Mouse (Mus musculus) yolk sac, embryonic 10.5 days (tissue): ENCODE data around the gene Slc1a2.

Experiments used
- DNase-seq: peaks from one replicate; pipeline ENCODE4 v3.0.0-alpha.2; 2017; ENCODE audit warnings: low spot score

Slc1a2 gene

DNA sequence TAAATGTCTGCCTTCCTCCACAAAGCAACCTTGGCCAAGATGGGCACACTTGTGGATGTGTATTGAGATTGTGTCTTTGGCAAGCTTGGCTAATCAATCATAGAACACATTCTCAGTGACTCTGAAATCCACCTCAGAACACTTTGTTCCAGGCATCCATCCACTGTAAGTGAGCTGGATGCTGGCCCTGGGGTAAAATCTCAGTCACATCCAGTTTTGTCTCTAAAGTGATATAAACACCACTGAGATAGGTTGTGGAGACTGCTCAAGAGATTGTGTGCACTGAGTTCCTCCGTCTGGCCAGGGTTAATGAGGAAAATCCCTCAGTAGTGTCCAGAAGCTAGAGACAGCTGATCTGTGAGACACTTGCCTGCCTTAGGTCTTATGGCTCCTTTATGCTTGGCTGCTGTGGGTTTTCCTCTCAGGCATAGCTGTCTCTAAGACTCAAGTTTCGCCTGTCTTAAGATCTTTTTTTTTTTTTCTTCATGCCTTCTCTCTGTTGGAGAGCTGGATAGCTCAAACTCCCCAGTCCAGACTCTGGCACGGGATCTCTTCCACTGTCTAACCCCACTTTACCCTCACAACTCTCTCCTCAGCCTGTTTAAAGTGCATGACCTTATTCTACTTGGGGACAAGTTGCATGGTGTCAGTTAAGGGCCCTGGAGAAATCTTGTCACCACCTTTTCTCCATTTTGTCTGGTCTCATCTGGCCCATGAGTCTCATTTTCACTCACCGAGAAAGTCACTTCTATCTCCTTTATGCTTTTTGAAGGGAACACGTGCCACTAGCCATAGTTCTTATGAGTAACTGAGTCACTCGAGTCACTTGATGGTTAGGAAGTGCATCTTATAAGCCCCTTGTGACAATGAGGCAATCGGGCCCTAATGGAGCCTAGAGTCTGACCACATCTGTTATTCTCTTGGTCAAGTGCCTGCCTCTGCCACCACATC lies 54.5 kb downstream of the Slc1a2 start:
- no peak for DNase-seq

DNA sequence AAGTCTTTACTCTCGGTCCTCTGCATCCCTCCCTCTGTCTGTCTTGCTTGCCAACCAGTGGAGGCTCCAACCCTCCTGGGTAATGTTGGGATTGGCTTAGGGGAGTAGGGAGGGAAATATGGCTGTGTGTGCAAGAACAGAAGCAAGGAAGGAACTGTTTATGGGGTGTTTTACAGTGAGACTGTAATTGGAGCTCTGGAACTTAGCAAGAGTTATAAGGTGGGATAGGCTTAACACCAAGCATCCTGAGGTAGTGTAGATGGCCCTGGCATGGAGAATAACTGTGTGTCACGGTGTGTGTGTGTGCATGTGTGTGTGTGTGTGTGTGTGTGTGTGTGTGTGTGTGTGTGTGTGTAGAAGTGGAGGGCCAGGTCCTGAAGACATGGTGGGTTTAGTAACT lies 55.9 kb downstream of the Slc1a2 start:
- DNase-seq, result no peak

DNA sequence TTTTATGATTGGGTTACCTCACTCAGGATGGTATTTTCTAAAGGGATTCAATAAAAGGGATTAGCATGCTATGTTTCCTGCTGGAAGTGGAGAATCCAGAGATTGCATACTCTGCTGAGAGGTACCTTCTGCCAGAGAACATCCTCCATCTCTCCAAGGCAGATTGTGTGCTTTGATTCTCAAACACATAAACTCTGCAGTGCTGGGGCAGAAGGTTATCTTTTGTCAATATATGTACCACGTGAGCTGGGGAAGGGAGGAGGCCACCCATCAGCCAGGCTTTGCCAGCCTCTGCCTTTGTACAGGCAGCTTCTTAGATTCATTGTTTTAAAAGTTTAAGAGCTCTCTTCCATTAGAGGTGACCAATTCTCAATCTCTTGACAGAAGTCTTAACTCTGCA lies 57.3 kb downstream of the Slc1a2 start:
- DNase-seq, result no peak

- DNase-seq, result no peak
Observed at GRCm38 (mm10) chr2:102721859-102722258, 63.4 kb downstream of the Slc1a2 start.

- DNase-seq, result no peak
Observed at GRCm38 (mm10) chr2:102725054-102725453, 66.6 kb downstream of the Slc1a2 start.

- DNase-seq, result no peak
Observed at GRCm38 (mm10) chr2:102730386-102730785, 71.9 kb downstream of the Slc1a2 start.

DNA sequence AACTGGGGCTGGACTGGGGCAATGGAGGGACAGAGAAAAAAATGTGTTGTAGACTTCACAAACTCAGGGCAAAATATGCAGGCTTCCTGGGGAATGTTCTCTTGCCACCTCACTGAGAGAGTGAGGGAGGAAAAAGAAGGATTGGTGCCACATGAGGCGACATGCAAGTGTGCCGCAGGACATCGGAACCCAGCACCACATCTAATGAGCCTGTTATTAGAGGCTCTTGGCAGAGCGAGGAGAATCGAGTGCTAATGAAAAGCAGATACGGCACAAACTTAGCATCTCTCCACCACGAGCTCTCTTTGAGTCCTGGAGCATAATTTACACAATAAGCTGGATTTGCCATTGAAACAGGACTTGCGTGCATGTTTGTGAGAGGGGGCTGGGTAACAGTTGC lies 72.3 kb downstream of the Slc1a2 start:
- no peak for DNase-seq

GRCm38 (mm10) chr2:102733128-102733527 lies 74.7 kb downstream of the Slc1a2 start:
- DNase-seq, result no peak

DNA sequence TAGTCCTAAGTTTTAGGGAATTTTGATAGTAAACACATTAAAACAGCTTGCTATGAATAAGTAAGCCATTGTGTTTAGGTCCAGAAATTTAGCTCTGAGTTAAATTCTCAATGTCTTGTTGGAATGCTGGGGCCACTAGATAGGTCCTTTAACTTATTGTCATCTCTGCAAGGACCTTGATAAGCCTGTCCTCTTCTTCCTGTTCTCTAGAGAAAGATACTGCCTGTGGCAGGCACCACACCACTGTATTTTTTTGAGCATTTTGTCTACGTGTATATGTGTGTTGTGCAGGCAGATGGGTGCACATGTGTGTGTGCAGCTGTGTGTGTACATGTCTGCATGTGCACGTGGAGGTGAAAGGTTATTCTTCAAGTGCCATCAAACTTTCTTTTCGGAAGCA lies 75.6 kb downstream of the Slc1a2 start:
- no peak for DNase-seq

- DNase-seq, result no peak
Observed at GRCm38 (mm10) chr2:102735031-102735430, 76.6 kb downstream of the Slc1a2 start.

DNA sequence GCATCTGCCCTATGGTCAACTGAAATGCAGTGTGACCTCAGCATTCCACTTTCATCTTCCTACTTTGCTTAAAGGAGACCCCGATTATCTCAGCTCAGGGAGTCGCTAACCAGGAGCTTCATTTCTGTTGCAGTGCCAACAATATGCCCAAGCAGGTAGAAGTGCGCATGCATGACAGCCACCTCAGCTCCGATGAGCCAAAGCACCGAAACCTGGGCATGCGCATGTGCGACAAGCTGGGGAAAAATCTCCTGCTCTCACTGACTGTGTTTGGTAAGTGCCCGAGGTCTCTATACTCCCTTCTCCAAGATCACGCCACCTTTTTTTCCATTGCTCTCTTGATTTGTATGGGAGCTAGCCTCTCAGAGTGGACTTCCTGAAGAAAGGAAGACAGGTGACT lies 77.4 kb downstream of the Slc1a2 start:
- DNase-seq, result no peak

DNA sequence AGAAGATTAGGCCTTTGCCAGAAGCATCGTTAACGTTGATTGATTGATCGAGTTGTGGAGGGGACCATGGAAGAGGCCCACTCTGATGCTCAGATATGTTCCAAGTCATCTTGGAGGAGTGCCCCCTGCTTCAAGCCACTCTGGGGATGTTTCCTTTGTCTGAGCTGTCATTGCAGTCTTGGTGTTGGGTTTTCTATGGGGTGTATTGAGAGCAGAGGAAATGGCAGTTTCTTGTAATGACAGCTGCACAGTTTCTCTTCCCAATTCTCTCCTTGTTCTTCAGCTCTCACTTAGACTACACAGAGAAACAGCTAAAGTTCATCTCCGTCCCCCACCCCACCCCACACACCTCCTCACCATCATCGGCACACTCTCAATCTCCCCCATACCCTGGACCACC lies 78.0 kb downstream of the Slc1a2 start:
- no peak for DNase-seq

GRCm38 (mm10) chr2:102738852-102739251 lies 80.4 kb downstream of the Slc1a2 start:
- DNase-seq, result no peak

- DNase-seq, result no peak
Observed at GRCm38 (mm10) chr2:102742685-102743084, 84.2 kb downstream of the Slc1a2 start.

DNA sequence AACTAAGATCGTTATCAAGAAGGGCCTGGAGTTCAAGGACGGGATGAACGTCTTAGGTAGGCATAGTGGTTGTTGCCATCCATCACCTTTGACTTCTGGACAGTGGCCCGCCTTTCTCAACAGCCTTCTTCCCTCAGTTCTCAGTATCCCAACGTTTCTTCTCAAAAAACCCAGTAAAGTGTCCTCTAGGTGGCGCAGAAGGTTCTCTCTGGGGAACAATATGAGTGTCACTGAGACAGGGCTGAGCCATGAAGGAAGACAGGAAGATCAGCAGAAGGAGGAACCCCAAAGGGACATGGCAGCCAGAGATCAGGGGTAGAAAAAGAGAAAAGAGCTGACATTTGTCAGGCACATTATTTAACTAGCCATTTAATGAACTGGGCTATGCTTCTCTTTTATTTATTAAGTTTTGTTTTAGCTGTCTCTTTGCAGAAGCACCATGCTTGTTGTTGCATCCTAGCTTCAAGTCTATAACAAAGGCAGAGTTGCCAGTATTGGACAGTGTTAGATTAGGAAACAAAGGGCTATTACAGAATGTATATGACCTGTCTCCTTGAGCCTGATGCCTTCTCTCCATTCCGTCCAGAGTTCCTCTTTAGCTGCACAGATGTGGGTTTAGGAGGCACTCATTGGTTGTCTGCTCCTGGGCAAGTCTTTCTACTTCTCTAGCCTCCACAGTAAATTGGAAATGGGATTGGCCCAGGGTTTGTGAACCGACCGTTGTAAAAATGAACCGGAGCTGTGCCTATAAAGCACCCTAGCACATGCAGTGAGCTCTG lies 85.6 kb downstream of the Slc1a2 start:
- peak; percentile 35 for DNase-seq

- DNase-seq, result peak; percentile 75
Observed at GRCm38 (mm10) chr2:102745259-102745906, 86.9 kb downstream of the Slc1a2 start.

- DNase-seq, result no peak
Observed at GRCm38 (mm10) chr2:102747758-102748157, 89.3 kb downstream of the Slc1a2 start.

GRCm38 (mm10) chr2:102749926-102750325 lies 91.5 kb downstream of the Slc1a2 start:
- no peak for DNase-seq

- DNase-seq, result no peak
Observed at GRCm38 (mm10) chr2:102751846-102752245, 93.4 kb downstream of the Slc1a2 start.

DNA sequence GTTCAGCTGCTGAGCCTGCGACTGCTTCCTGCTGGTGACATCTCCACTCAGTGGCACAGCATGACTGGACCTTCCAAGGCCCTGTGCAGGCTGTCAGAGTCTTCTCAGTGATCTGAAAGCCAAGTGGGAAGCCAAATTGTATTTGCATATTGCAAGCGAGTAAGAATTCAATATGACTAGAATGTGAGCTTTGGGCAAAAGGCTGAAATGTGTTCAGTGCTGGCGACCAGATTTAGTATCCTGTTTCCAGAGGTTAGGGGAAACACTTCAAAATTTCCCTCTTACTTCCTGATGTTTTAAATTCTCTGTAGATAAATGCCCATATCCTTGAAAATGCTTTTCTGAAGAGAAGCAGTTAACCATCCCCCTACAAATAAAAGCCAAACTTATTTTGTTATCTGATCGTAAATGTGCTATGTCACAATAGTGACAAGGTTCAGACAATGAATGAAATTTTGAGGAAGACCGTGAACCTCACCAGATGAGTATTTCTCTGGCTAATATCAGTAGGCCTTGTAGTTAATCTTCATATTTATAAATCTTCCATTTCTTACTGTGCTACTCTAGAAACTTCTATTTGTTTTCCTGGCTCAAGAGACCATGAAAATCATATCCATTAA lies 98.9 kb downstream of the Slc1a2 start:
- no peak for DNase-seq

- DNase-seq, result no peak
Observed at GRCm38 (mm10) chr2:102759479-102759878, 101.0 kb downstream of the Slc1a2 start.
